Mouse (Mus musculus) forelimb bud, embryonic 11.5 days (tissue): Measurements from ENCODE around the gene Hbb-bt.
"Not testable (repeated sequence)": the region's sequence is repeated elsewhere in the genome, so short reads cannot be mapped to it uniquely, and the experiment has no call there.

Experiments used
- DNase-seq: peaks from one replicate; pipeline ENCODE4 v3.0.0-alpha.2; 2012; ENCODE audit warnings: low read depth, low spot score

The Hbb-bt gene

DNA sequence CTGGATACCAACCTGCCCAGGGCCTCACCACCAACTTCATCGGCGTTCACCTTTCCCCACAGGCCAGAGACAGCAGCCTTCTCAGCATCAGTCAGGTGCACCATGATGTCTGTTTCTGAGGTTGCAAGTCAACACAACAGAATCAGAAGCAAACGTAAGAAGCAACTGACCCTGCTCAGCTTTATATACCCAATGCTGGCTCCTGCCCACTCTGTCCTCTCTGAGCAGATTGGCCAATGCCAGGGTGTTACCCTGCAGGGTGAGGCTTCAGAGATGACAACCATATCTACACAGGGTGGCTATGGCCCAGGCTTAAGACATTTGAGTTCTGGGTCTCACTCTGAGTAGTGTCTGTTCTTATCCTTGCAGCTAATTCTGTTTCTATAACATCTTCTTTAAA, at the start of gene Hbb-bt:
Gene Hbb-bt (minus strand): TSS at position 231 of the 400 bp plus-strand sequence.
- DNase-seq, result no peak

DNA sequence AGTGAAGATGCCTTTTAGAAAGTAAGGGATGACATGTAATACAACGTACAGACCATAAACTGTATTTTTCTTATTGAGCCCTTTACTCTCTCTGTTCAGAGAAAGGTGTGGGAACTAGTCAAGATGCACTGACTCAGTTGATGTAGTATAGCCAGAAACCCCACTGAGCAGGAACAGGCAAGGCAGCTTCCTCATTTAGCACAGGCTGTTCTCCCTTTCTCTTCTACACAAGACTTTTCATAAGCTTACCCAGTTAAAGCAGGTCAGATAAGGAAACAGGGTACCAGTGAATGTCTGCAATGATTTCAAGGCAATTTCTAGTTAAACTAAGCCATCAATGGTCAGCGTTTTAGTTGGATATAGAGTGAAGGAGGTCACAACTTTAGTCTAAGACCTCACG, 47.7 kb upstream of the Hbb-bt start:
- no peak for DNase-seq

DNA sequence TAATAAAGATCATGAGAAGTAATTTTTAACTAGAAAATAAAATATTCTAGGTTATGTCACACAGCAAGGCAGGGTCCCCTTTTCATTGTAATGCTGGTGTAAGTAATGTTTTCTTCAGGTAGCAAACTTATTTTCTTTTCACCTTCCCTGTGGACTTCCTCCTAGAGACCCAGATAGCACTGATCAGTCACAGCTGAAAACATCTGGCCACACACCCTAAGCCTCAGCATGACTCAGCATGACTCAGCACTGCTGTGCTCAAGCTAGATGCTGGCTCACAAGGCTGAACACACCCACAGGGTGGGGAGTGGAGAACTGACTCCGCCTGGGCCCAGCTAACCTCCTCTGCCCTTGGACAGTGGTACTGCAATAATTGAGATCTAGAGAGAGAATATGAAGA, 47.1 kb upstream of the Hbb-bt start:
- DNase-seq, result peak; percentile 25

DNA sequence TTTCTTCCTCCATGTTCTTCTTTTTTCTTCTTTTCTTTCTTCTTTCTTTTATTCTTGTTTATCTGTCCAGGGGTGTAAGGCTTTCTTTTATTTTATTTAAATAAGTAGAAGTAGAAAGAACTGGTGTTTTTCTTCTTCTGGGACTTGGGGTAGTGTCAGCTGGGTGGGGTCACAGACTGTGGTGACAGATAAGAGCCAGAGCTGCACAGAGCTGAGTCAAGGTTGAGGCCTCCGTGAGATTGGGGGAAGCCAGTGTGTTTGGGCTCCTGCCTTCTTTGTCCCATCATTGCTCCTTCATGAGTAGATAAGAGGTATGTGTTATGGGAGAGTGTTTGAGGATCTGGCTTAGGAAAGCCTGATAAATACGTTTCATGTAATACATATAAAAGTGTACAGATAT, 45.3 kb upstream of the Hbb-bt start:
- no peak for DNase-seq

- DNase-seq, result no peak
Measured at GRCm38 (mm10) chr7:103854669-103855068, 40.9 kb upstream of the Hbb-bt start.

GRCm38 (mm10) chr7:103853090-103853489, 39.3 kb upstream of the Hbb-bt start, which contains the start of gene Hbb-y:
Gene Hbb-y, minus strand, starts transcription at chr7:103853216.
- no peak for DNase-seq

- DNase-seq, result no peak
Measured at GRCm38 (mm10) chr7:103844525-103845325, 30.9 kb upstream of the Hbb-bt start.

DNA sequence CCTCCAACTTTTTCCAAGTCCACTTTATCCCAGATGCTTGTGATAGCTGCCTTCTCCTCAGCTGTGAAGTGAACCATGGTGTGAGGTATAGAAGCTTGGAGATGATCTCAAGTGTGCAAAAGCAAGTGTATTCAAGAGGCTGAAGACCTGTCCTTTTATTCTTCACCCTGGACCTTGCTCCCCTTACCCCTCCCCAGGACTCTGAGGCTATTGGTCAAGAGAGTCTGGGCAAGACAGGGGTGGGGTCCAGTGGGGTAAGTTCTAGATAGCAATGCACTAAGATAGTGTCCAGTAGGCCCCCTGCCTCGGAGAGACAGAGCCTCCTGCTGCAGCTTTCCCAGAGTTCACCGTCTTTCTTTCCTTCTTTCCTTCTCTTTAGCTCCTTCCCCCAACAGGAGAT, 29.2 kb upstream of the Hbb-bt start, which contains the start of gene Hbb-bh1:
Gene Hbb-bh1 (minus strand): TSS at position 131 of the 400 bp plus-strand sequence.
- DNase-seq, result no peak

DNA sequence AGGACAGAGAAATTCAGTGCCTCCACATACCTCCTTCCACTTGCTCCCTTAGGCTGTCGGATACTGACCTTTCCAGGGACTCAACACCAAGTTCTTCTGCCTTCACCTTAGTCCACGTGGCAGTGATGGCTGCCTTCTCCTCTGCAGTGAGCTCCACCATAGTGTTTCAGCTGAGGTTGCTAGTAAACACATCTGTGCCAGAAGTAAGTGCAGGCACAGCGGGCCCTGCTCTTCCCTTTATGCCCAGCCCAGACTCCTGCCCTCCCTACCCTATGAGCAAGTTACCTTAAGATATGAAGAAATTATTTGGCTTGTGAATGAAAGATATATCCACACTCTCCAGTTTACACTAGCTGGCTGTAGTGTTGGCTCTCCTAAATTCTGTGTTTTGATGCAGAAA, 26.5 kb upstream of the Hbb-bt start, which contains the start of gene Hbb-bh2:
Gene Hbb-bh2 (minus strand): TSS at position 253 of the 400 bp plus-strand sequence.
- no peak for DNase-seq

- no peak for DNase-seq
Measured at GRCm38 (mm10) chr7:103827808-103828207, 14.0 kb upstream of the Hbb-bt start, which contains the start of gene Hbb-bs. Gene Hbb-bs, minus strand, starts transcription at chr7:103828096.

DNA sequence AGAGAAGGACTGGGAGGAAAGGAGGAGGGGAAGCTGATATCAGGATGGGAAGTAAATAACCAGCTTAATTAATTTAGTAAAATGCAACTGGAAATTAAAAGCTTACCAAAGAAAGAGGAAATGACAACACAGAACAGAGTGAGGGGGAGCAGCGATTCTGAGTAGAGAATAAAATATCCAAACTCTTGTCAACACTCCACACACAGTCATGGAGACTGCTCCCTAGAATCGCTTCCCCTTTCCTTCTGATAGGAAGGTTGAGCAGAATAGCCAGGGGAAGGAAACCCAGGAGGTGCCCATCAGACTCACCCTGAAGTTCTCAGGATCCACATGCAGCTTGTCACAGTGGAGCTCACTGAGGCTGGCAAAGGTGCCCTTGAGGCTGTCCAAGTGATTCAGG, 13.3 kb upstream of the Hbb-bt start:
- DNase-seq, result not testable (repeated sequence)

GRCm38 (mm10) chr7:103826255-103826887, 12.6 kb upstream of the Hbb-bt start:
- DNase-seq, result no peak

GRCm38 (mm10) chr7:103825536-103826254, 11.9 kb upstream of the Hbb-bt start:
- no peak for DNase-seq

GRCm38 (mm10) chr7:103824597-103824996, 10.8 kb upstream of the Hbb-bt start:
- no peak for DNase-seq

- not testable (repeated sequence) for DNase-seq
Measured at GRCm38 (mm10) chr7:103815085-103815484, 1.3 kb upstream of the Hbb-bt start.

- not testable (repeated sequence) for DNase-seq
Measured at GRCm38 (mm10) chr7:103813152-103813551, 644 bp downstream of the Hbb-bt start.

GRCm38 (mm10) chr7:103812174-103812573, 1.6 kb downstream of the Hbb-bt start:
- no peak for DNase-seq

GRCm38 (mm10) chr7:103811223-103811845, 2.5 kb downstream of the Hbb-bt start:
- DNase-seq, result no peak

GRCm38 (mm10) chr7:103810746-103811145, 3.0 kb downstream of the Hbb-bt start:
- no peak for DNase-seq

DNA sequence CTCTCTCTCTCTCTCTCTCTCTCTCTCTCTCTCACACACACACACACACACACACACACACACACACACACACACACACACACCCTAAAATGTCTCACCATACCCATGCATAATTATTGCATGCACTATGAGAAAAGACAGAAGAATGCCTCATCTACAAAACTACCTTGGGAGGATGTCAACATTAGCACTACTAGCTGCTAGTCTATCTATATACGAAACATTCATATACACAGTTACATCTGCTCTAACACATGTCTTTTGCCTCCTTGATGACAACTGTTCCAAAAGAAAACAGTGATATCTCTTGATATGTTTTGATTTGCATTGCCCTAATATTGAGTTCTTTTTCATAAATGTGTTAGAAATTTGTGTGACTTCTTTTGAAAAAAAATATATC, 3.5 kb downstream of the Hbb-bt start:
- DNase-seq, result no peak

- DNase-seq, result no peak
Measured at GRCm38 (mm10) chr7:103809801-103810155, 4.0 kb downstream of the Hbb-bt start.
